Mouse (Mus musculus) adrenal gland (tissue): ENCODE results near the gene Alg12.

Experiments
- intact Hi-C: fragments of 180-260 bp; cut with DNase I; formaldehyde crosslinking; loops from one replicate; pipeline ENCODE4 v1.15.1; 2025

Gene Alg12

DNA sequence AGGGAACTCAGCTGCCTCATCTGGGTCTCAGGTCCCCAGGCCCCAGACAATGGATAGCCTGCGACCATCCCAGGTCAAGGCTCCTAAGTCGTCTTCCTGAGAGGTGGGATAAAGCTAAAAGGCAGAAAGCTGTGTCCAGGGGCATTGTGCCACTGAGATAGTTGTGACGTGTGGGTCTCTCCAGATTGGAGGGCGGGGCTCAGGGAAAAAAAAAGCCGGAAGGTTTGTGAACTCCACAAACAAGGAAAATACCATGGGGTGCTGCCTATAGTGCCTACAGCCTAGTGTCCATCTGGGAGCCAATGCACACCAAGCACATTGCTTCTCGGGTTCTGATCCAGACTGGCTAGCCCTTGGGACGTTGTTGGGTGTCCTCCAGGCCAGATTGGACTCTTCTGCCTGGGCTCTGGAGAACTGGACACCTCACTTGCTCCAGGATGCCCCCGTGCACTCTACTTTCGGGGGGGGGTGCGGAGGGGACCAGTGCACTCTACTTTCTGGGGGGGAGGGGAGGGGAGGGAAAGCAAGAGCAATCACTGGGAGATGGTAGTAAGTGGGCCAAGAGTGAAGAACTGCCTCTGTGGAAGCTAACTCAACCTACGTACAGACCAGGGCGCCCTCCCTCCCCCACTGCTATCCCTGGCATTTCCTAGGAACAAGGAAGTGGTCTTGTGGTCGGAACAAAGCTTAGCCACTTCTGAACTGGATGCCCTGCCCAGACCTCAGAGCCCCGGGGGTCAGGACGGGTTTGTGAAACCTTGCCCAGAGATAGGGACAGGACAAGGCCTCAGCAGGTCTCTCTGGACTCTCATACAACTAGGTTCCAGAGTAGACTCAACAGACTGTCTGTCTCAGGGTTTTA, 36.1 kb upstream of the Alg12 start:
- intact Hi-C loops = no loop called here

DNA sequence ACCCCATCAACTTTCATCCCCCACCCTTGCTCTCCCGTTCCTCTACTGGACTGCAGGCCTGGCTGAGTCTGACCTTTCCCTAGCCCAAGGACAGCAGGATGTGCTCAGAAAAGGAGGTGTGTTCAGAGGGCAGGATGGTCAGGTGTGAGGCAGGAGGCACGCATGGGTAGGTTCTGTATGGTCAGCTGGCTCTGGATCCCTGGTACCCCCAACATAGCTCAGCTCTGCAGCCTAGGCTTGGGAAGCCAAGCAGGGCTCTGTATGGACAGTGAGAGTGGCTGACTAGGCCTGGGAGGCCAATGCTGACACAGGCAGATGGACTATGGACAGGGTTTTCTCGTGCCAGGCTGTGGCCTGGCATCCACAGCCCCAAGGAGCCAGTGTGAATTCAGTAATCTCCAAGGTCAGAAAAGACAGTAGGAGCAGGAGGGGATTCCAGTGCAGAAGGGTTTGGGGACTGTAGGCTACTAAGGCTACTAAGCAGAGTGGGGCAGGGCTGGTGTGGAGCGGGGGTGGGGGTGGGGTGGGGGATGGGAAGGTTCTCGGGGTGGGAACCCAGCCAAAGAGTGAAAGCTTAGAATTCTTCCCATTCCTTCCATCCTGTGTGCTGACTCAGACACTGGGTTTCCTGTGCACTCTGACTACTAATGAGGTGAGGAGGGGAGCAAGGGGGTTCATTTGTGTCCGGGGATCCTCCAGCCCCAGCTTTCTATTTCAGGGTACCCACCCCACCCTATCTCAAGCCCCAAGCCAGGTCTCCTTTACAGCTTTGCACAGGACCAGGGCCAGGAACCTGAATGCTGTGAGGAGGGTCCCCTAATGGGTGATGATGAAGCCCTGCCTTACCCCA, 35.2 kb upstream of the Alg12 start:
- intact Hi-C loops = no loop called here

DNA sequence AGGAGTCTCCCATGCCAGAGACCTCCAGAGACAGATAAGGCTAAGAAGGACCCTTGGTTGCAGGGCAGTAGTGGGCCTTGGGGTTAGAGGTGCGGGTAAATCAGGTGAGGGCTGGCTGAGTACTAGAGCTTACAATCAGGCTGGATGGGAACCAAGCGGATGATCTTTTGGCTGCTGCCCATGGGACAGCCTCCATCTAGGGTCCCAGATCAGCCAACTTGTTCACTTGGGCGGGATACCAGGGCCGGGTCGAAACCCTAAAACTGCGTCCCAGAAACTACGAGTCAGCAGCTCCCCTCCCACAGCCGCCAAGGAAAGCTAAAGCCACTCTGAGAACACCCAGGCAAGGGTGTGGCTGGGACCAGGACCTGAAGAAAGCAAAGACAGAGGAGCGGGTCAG, 34.0 kb upstream of the Alg12 start:
- intact Hi-C loops = no loop called here

DNA sequence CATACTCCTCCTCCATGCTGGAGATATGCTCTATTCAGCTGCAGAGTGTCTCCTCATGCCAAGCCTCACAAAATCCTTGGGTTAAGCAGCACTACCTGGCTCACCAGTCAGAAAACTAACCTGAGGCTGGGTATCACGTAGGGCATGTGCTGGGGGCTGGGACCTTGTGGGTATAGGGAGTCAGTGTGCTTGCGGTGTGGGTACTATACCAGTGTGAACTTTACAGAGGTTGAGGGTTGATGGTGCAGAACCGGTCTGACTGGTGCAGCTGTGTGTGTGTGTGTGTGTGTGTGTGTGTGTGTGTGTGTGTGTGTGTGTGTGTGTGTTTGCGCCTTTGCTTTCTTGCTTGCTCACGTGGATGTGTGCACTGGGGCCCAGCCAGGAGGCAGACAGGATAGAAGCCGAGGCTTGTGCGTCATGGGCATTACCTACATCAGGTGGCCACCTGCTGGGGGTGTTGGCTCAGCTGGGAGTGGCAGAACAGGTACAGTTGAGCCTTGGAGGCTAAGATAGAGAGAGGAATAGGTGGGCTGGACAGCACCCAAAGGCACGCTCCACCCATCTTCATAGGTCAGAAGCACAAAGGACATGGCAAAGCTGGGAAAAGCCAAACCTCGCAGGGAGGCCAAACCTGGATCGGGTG, 32.5 kb upstream of the Alg12 start:
- intact Hi-C loops = no loop called here

DNA sequence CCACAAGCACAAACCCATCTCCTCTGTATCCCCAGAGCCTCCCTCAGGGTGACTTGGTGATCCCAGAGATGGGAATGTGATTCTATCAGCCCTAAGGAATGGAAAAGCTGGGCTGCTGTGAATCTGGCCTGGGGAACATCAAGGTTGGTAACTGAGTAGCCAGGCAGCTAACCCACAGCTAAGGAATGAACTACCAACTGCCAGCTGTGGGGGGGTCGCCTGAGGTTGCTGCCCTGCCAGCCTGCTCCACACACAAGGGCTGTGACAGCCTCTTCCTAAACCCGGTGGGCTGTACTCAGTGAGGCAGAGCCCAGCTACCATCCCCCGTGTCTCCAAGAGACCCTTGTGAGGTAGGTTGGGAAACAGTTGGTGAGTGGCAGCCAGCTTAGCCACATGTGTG, 32.0 kb upstream of the Alg12 start:
- intact Hi-C loops = no loop called here

DNA sequence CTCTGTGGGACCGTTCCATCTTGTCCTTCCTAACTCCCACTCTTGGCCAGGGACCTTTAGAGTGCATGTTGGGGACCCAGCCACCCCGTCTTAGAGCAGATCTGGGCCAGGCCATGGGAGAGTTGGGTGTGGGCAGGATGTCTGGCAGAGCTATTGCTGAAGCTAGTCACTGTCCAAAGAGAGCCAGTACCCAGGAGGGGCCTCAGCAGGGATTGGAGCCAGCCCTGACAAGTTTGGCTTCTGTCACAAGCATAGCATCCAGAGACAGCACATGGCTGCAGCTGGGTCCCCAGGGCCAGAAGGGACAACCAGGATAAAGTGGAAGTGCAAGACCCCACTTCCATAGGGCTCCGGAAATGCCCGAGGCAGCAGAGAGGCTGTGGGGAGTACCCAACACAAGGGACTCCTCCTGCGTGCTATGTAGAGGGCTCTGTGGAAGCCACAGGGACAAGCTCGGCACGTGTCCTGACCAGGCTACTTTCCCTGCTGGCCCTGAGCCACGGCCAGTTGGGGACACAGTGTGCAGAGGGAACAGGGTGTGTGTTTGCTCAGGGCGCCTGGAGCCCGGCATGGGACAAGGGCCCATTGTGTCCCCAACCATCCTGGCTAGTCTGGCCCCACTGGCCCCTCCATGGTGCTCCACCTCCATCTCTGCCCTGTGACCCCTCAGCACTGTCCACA, 31.2 kb upstream of the Alg12 start:
- intact Hi-C loops = no loop called here

DNA sequence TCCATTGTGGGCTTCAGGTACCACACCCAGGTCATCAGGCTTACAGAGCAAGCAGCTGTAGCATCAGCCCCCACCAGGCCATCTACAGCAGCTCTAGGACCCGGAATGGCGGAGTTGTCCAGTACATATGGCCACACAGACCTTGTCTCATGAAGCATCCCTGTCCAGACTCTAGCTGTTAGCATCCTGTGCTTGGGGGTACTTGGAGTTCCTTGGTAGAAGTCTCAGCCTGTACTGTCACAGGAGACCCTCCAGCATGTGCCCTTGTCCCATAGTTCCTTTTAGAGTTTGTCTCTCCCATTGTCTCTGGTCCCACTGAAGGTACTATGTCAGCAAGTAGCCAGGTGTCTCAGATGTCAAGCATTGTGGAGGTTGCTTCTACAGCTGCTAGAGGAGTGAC, 30.5 kb upstream of the Alg12 start:
- intact Hi-C loops = no loop called here

DNA sequence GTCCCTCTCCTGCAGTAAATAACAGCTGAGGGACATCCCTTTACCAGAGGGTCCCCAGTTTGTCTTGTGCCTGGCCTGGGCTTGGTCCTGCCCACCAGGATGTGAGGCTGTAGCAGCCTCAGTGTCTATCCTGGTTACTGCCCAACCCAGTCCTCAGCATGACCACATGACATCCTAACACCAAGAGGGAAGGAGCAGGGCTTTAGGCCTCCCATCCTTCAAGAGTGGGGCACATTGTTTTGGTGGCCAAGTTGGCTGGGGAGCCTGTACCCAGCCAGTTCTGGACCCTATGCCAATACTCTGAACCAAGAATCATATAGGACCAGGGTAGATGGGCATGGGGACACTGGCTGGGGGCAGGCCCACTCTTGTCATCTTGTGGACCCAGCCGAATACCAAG, 29.5 kb upstream of the Alg12 start:
- intact Hi-C loops = no loop called here

DNA sequence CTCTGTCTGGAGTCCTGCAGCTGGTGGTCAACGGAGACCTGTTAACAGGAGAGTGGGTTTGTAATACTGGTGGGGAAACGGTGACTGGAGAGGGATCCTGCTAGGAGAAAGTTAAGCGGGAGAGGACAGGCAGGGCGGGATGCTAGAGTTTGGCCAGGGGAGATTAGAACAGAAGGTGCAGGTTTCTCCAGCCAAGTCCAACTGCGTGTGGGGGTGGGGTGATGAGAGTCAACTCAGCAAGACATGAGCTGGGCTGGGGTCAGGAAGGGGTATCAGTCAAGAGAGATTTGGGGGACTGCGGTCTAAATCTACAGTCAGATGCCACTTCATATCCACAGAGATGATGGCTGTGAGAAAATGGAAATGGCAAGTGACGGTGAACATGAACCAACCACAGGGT, 25.8 kb upstream of the Alg12 start:
- intact Hi-C loops = no loop called here

DNA sequence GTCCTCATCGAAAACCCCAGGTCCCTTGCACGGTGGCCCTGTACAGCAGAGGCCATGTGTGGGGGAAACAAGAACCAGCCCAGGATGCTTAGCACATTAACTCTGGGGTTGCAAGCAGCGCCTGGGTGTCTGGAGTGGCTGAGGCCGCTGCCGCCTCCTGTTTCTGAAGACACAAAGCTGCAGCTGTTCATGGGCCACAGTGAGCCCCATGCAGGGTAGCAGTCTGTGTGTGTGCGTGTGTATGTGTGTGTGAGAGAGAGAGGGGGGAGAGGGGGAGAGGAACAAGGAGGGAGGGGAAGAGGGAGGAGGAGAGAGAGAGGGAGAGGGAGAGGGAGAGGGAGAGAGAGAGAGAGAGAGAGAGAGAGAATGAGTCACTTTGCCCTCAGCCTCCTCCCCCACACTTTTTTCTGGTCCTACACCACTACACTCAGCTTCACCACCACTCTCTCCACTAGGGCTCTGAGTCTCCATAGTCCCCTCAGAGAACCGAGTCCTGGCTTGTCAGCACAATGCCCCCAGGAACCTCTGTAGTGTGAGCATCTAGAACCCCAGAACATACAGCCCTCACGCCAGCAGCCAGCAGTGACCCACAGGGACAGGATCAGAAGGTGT, 24.5 kb upstream of the Alg12 start:
- intact Hi-C loops = no loop called here

DNA sequence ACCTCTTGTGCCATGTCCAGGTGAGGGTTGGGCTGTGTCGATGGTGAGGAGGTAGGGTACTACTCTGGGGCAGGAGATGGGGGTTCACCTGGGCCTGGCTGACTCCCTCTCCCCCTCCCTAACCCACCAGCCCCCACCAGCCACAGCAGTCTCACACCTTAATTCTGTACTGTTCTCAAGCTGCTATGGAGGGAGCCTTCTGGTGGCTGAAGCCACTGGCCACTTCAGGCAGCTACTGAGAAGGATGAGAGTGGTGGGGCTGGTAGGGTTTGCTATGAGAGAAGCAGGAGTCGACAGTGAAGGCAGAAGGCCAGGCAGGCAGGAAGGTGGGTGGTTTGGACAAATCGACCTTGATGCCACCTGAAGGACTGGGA, 23.2 kb upstream of the Alg12 start:
- intact Hi-C loops = no loop called here

DNA sequence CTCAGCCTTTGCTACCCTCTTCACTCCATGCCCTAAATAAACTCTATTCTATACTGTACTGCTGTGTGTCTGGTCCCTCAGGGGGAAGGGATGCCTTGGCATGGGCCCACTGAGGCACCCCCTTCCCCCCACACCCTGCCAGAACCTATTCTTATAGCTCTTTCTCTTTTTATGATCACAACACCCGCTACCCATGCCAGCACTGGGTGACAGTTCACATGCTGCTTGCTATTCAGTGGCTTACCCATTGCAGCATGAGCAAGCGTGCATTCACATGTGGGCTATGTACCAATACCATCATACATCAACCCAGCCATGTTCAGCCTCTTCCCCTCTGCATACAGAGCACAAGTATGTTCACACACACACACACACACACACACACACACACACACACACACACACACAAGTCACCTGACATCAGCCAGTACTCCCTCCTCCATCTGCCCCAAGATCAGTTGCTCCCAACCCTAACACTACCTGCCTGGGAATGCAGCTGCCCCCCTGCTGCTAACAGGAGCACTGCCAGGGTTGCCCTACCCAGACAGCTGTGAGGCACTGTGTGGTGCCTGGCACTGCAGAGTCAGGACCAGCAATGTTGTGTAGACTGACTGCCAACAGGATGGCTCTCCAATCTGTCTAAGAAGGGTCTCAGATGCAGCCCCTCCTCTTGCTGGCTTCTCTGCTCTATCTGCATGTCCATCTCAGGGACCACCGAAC, 22.6 kb upstream of the Alg12 start:
- intact Hi-C loops = no loop called here

DNA sequence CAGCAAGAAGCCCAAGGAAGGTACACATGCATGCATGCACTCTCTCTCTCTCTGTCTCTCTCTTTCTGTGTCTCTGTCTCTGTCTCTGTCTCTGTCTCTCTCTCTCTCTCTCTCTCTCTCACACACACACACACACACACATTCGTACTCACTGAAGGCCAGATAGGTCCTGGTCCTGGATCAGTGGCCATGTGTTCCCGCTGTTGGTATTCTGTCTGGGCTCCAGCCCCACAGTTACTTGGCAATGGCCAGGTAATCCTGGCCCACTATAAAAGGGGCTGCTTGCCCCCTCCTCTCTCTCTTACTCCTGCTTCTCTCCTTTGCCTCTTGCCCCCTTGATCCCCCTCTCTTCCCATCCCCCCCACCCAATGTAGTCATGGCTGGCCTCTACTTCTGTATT, 22.0 kb upstream of the Alg12 start:
- intact Hi-C loops = no loop called here

DNA sequence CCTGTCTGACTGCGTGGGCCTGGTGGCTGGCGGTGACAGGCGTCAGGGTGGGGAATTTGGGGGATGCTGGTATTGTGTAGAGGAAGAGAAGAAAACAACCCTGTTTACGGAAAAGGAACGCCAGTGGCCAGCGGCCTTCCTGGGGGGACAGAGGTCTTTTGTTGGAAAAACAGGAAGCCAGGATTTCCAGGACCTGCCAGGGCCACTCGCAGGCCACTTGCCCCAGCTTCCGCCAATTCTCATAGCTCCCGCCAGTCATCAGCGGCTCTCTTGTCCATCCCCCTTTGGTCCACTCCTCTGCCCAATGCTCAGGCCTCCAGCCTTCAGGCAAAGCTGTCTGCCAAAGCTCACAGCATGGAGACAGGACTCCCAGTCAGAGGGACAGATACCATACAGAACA, 21.0 kb upstream of the Alg12 start:
- intact Hi-C loops = no loop called here

DNA sequence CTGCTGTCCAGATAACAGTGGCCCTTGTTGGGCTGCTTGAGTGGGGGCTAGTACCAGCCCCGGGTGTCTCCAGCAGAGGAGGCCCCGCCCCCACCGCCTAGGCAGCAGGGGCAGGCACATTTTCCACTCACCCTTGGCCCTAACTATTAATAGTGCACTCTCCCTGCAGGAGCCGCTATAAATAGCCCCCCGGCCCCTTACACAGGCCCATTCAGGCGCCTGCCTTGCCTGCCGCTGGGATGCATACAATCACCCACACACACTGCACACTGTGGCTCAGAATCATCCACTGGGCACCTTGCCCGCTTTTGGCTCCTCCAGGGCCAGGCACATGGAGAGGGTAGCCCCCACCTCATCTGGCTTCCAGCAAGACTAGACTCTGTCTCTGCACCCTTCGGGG, 20.2 kb upstream of the Alg12 start:
- intact Hi-C loops = no loop called here

DNA sequence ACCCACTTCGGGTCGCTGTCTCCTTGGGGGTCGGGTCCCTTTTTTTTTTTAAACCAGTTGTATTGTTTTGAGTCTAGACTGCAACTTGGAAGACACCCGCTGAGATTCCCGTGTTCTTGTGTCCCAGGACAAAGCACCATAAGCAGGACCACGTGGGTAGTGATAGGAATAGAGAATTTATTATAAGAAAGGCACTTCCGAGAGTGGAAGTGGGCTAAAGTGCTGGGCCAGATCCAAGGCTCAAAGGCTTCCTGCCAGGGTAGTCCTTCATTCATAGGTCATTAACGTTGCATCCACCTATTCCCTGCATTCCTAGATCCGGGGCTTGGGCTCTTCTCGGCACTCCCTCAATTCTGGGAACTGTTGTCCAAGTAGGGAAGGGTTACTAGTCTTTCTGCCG, 18.9 kb upstream of the Alg12 start:
- intact Hi-C loops = no loop called here

DNA sequence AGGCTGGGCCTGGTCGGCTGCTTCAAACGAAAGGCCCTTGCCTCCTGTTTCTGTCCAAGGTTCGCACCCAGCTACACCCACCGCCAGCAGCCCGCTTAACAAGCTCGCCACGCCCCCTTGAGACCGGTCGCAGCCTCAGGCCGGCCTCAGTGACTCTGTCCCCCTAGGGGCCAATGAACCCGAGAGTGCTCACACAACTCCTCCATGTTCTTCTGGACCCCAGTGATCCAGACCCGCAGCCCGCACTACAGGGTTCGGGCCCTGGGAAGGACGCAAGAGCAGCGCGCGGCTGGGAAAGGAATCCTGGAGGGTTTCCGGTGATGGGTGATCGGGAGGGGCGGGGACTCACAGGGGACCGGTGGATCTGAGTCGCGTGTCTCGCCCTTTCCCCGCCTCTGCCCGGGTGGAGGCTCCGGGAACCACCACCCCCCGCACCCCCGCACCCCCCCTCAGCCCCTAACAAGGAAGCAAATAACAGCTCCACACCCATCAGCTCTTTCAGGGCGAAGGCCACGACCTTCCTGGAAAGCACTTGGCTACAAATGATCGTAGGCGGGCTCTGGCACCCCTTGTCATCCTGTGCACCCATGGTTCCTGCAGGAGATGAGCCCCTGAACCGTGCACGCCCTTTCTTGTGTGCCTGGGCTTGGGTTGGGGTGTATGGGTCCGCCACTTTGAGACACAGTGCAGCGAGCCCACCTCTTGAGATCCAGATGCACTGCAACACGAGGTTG, 18.2 kb upstream of the Alg12 start:
- intact Hi-C loops = no loop called here

DNA sequence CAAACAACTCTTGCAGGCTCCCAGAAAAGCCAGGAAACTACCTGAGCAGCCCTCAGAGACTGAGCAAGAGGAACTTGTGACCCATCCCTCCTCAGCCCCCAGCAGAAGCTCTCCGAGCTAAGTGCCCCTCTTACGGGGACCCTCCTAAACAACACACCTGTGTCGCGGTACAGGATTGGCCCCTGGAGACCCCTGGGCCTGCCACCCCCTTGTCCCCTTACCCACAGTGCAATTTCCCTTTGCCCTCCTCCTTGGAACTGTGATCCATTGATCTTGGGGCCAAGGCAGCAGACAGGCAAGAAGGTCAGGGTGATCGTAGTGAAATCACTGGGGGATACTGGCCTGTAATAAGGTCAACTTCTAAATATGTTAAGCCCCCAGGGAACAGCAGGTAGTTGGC, 17.5 kb upstream of the Alg12 start:
- intact Hi-C loops = no loop called here

DNA sequence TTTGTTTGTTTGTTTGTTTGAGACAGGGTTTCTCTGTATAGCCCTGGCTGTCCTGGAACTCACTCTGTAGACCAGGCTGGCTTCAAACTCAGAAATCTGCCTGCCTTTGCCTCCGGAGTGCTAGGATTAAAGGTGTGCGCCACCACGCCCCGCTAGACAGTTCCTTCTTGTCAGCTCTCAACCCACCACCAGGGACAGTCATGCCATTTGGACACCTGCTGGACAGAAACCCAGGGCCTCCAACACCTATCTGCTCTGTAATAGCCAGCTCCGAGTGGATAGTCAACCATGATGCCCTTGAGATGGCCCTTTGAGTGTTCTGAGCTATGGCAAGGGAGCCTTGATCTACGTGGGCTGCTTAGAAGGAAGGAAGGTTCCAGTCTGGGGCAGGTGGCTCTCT, 16.9 kb upstream of the Alg12 start:
- intact Hi-C loops = no loop called here

DNA sequence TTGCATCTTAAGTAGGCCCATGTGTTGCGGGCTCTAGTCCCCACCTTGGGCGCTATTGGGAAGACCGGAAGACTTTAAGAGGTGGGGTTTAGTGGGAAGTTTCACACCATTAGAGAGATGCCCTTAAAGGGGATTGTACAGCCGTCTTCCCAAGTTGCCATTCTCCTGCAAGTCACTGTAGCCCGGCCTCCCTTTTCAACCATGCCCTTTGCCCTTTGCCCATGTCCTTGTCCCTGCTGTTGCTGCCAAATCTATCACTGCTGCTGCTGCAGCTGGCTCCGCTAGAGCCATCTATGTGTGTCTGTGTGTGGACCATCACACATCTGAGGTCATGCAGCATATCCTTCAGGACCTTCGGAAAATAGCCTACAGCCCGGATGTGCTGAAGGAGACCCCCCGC, 13.4 kb upstream of the Alg12 start:
- intact Hi-C loops = no loop called here
